Mouse (Mus musculus) forebrain, embryonic 16.5 days (tissue): ENCODE measurements at regions not wholly inside any gene's neighbourhood (a gene's known extent, or its start where the extent isn't known, plus 50 kb on each side); places are given as distances from the start of the nearest gene placed in this dataset.
"Not testable (repeated sequence)": the region's sequence is repeated elsewhere in the genome, so short reads cannot be mapped to it uniquely, and the experiment has no call there.

ENCODE experiments used
- ATAC-seq: fragments of 200-750 bp; cut with Nextera tagmentation; 2 replicates; pipeline ENCODE4 v1.8.0; 2017; ENCODE audit warnings: mild to moderate bottlenecking, moderate library complexity
- H3K27ac ChIP-seq: fragments of 300-500 bp; sonication (generic); 2 replicates; pipeline ENCODE4 v1.5.1; 2014; ENCODE audit warnings: low read length, control low read depth
- H3K27me3 ChIP-seq: fragments of 300-500 bp; sonication (generic); replicated peaks from 2 replicates; pipeline ENCODE4 v1.6.1; 2014; ENCODE audit warnings: low read length; ENCODE audit not compliant: control insufficient read depth, insufficient read depth
- H3K36me3 ChIP-seq: fragments of 300-500 bp; sonication (generic); 2 replicates; pipeline ENCODE4 v1.6.1; 2014; ENCODE audit not compliant: control insufficient read depth, insufficient read depth
- H3K4me1 ChIP-seq: fragments of 300-500 bp; sonication (generic); replicated peaks from 2 replicates; pipeline ENCODE4 v1.6.1; 2014; ENCODE audit warnings: low read length; ENCODE audit not compliant: control insufficient read depth, insufficient read depth
- H3K4me2 ChIP-seq: fragments of 300-500 bp; sonication (generic); 2 replicates; pipeline ENCODE4 v1.6.1; 2014; ENCODE audit warnings: mild to moderate bottlenecking, low read length, control low read depth
- H3K4me3 ChIP-seq: fragments of 300-500 bp; sonication (generic); replicated peaks from 2 replicates; pipeline ENCODE4 v1.5.1; 2014; ENCODE audit warnings: mild to moderate bottlenecking, low read length, control low read depth
- H3K9ac ChIP-seq: fragments of 300-500 bp; sonication (generic); replicated peaks from 2 replicates; pipeline ENCODE4 v1.6.1; 2014; ENCODE audit warnings: low read depth, low read length, control low read depth
- H3K9me3 ChIP-seq: fragments of 300-500 bp; sonication (generic); 2 replicates; pipeline ENCODE4 v1.6.1; 2016; ENCODE audit warnings: low read length; ENCODE audit not compliant: control insufficient read depth
- WGBS: fragments of 180-500 bp; shearing (Covaris S2); extraction: QIAGEN DNeasy Blood & Tissue Kit; methylation state at CpG from one replicate; pipeline ENCODE4 v1.1.7; 2014; 5-methylcytosine and 5-hydroxymethylcytosine counted together

DNA sequence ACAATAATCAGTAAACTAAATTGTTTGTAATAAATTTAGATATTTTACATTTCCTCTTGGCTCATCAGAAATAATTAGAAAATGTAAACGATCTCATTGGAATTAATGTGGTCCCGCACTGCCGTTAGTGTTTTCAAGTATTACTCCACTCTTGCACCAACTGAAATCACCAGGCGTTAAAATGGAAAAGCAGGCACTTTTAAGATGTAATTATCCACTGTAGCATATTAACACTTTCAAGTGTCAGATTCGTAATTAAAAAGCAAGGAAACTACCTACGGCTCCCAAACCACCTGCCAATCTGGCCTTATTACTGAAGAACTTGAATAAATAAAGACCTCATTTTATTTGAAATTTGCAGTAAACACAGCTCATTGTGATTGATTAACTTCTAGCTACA is 759.4 kb upstream of the Gpc5 start:
- Histone ChIP-seq H3K4me1 (no peaks in the 10 kb centered on the region), H3K27ac (no peak overlapping the region), H3K27me3 (no peaks in the 10 kb centered on the region), H3K4me2 (no peak overlapping the region), H3K4me3 (no peak overlapping the region), H3K9me3 (no peaks in the 10 kb centered on the region), H3K36me3 (no peaks in the 10 kb centered on the region), H3K9ac (no peak overlapping the region)
- WGBS: 33% methylated on average over 6 of the region's 6 CpGs
- no peak for ATAC-seq

DNA sequence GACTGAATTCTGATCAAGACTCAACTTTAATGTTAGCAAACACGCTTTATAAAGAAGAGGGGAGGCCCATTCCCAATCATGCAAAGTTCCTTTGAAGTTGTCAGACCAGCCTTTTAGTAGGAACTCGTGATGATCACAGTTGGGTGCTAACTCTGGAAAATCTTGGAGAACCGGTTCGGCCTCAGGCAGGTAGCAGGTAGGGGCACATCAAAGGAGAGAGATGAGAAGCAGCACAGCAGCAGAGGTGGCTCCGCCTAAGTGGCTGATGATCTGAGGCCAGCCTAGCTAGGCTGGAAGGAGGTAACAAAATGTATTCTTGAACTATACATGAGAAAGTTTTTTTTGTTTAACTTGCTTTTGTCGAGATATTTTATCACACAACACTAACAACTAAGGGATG is 742.7 kb upstream of the Gpc5 start:
- H3K27me3 ChIP-seq: no peaks in the 10 kb centered on the region
- no peak overlapping the region for H3K27ac ChIP-seq
- no peak overlapping the region for H3K9ac ChIP-seq
- 74% methylated on average over 6 of the region's 6 CpGs for WGBS
- H3K4me2 ChIP-seq: no peak overlapping the region
- no peaks in the 10 kb centered on the region for H3K4me1 ChIP-seq
- no peak overlapping the region for H3K4me3 ChIP-seq
- H3K36me3 ChIP-seq: no peaks in the 10 kb centered on the region
- H3K9me3 ChIP-seq: no peaks in the 10 kb centered on the region
- ATAC-seq: no peak

DNA sequence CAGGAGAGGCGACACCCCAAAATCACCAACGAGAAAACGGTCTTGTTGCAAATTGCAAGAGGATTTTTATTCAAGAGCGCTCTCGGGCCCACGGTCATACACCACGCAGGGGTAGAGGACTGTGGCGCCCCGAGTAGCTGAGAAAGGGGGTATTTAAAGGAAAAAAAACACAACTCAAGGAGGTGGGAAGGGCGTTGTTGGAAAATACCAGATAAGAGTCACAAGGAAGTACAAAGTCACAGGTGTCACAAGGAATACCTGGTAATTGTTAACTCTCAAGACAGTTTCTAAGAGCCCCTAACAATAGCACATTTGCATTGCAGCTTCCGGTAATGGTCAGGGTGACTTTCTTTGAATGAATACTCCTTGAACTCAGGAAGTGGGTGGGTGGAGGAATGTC is 742.2 kb upstream of the Gpc5 start:
- ATAC-seq, H3K9ac ChIP-seq, H3K9me3 ChIP-seq, H3K27ac ChIP-seq, H3K4me3 ChIP-seq, H3K36me3 ChIP-seq, H3K27me3 ChIP-seq, H3K4me2 ChIP-seq, H3K4me1 ChIP-seq: not testable (repeated sequence)
- 90% methylated on average over 3 of the region's 11 CpGs for WGBS

DNA sequence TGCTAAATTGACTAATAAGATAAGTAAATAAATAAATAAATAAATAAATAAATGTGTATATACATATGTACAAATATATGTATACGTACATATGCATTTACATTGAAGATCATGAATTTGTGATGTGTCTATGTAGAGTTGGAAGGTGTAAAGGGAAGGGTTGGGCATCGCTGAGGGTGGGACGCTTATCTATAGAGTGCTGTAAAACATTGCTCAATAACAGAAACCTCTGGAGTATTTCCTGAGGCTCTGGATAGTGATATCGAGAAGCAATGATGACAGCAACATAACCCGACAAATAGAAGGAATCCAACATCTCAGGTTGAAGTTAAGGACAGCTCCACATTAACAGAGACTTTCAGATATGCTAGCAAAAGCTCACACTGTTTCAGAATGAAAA is 739.7 kb upstream of the Gpc5 start:
- Histone ChIP-seq H3K4me3 (no peak overlapping the region), H3K27ac (no peak overlapping the region), H3K4me1 (no peaks in the 10 kb centered on the region), H3K9ac (no peak overlapping the region), H3K27me3 (no peaks in the 10 kb centered on the region), H3K36me3 (no peaks in the 10 kb centered on the region), H3K4me2 (no peak overlapping the region), H3K9me3 (no peaks in the 10 kb centered on the region)
- ATAC-seq: no peak
- 94% methylated on average over 5 of the region's 5 CpGs for WGBS

DNA sequence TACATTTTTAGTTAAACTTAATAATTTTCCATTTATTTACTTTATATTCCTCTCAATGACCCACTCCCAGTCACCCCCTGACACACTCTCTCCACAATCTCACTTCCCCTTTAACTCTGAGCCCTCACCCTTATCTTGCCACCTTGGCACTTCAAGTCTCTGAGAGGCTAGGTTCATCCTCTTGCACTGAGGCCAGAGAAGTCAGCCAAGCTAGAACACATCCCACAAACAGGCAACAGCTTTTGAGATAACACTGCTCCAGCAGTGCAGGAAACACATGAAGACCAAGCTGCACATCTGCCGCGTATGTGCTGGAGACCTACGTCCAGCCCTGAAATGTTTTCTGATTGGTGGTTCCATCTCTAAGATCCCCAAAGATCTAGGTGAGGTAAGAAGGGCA is 717.2 kb upstream of the Gpc5 start:
- Histone ChIP-seq H3K9ac (no peak overlapping the region), H3K36me3 (no peaks in the 10 kb centered on the region), H3K27ac (no peak overlapping the region), H3K4me3 (no peak overlapping the region), H3K4me1 (no peaks in the 10 kb centered on the region), H3K4me2 (no peak overlapping the region), H3K9me3 (no peaks in the 10 kb centered on the region), H3K27me3 (no peaks in the 10 kb centered on the region)
- 99% methylated on average over 3 of the region's 3 CpGs for WGBS
- no peak for ATAC-seq

DNA sequence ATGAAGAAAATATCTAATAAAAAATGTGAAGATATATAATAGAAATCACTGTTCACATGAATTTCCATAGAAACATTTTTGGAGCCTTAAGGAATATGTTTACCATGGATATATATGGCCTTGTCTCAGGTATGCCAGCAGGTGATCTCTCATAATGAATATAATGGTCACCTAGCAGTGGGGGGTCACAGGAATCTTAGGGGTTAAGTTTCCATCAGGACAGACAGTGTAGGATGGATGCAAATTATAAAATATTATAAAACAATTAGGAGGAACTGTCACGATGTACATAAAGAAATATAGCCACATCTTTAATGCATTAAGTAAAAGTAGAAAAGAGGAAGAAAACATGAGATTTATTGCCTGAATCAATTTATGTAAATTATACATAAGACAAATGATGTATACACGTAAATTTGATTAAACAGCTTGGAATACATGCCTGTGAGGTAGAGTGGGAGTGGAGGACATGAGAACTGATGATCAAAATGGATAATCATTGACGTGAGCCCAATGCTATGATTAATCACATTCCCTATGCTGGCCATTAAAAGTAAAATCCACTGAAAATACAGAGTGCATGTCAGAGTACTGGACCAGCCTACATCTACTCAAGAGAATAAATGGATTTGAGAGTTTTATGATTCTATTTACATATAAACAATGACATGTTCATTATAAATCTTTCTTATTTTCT is 693.0 kb upstream of the Gpc5 start:
- Histone ChIP-seq H3K9me3 (no peaks in the 10 kb centered on the region), H3K4me2 (no peak overlapping the region), H3K27me3 (no peaks in the 10 kb centered on the region), H3K36me3 (no peaks in the 10 kb centered on the region), H3K9ac (no peak overlapping the region), H3K27ac (no peak overlapping the region), H3K4me1 (no peaks in the 10 kb centered on the region), H3K4me3 (no peak overlapping the region)
- ATAC-seq: no peak
- 85% methylated on average over 3 of the region's 3 CpGs for WGBS

DNA sequence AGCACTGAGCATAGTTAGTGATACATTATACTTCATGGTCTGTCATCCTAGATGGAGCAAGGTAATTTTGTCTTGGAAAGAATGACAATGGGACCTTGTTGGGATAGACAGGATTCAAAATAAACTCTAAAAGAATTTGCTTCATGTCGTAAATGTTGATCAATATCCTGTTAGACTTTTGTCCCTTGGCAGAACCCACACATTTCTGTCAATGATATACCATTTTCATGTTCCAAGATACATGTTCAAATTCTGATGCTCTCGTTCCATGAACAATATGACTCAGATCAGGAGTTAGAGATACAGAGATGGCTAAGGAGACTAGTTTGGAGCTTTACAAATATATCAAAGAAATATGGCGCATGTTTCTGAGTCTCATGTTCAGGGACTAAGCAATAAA is 673.2 kb upstream of the Gpc5 start:
- 90% methylated on average over 3 of the region's 3 CpGs for WGBS
- ATAC-seq: no peak
- Histone ChIP-seq H3K4me1 (no peaks in the 10 kb centered on the region), H3K9ac (no peak overlapping the region), H3K4me3 (no peak overlapping the region), H3K9me3 (no peaks in the 10 kb centered on the region; the same call in 1 of the 2 replicates), H3K4me2 (no peak overlapping the region), H3K27ac (no peak overlapping the region), H3K36me3 (no peaks in the 10 kb centered on the region), H3K27me3 (no peaks in the 10 kb centered on the region)

DNA sequence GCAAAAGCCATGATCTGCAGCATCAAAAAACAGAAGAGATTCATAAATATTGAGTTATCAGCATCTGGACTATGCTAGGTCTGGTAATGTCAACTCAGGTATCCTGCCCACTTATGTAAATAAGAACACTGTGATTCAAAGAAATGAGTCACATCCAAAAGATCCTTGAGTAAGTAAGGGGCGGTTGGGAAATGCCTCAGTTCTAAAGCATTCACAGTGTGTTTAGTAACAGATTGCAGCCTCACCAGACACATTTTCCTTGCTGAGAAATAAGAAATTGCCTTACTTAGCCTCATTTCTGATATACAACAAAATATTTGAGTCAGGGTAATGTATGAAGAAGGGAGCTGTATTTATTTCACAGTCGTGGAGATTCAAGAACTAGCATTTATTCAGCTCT is 666.5 kb upstream of the Gpc5 start:
- ATAC-seq: no peak
- no peak overlapping the region for H3K27ac ChIP-seq
- H3K4me3 ChIP-seq: no peak overlapping the region
- H3K36me3 ChIP-seq: no peaks in the 10 kb centered on the region
- 84% methylated on average over 2 of the region's 2 CpGs for whole genome bisulfite sequencing
- H3K4me1 ChIP-seq: no peaks in the 10 kb centered on the region
- no peak overlapping the region for H3K9ac ChIP-seq
- no peak overlapping the region for H3K4me2 ChIP-seq
- no peaks in the 10 kb centered on the region for H3K9me3 ChIP-seq
- no peaks in the 10 kb centered on the region for H3K27me3 ChIP-seq
